Mouse (Mus musculus) G1E (cell line): ENCODE data around the gene Stat4. TPM values are rescaled to one million over a fixed set of nuclear protein-coding genes. Genes with fewer than 3 reads are reported as not detected.

Source experiments
- ATAC-seq: 2 replicates; pipeline ENCODE4 v1.8.0; 2016; ENCODE audit warnings: mild to moderate bottlenecking; ENCODE audit not compliant: insufficient number of reproducible peaks, poor library complexity, low FRiP score, severe bottlenecking; ENCODE audit errors: extremely low read depth
- DNase-seq: peaks from one replicate; pipeline ENCODE4 v3.0.0; 2012; ENCODE audit warnings: low spot score
- H3K27me3 ChIP-seq: 2 replicates; pipeline ENCODE4 v1.6.1; 2012; ENCODE audit warnings: mild to moderate bottlenecking, low read length, inconsistent platforms; ENCODE audit not compliant: insufficient read depth
- H3K36me3 ChIP-seq: replicated peaks from 2 replicates; pipeline ENCODE3; 2012; ENCODE audit warnings: mild to moderate bottlenecking, inconsistent platforms
- H3K4me1 ChIP-seq: 2 replicates; pipeline ENCODE4 v1.6.1; 2012; ENCODE audit warnings: low read depth, low read length, inconsistent platforms, mixed read lengths; ENCODE audit not compliant: insufficient read depth
- H3K4me3 ChIP-seq: 2 replicates; pipeline ENCODE4 v1.5.1; 2012; ENCODE audit warnings: low read depth, mild to moderate bottlenecking, inconsistent platforms, low read length, moderate library complexity, mixed read lengths
- H3K9me3 ChIP-seq: replicated peaks from 2 replicates; pipeline ENCODE4 v1.6.1; 2012; ENCODE audit warnings: inconsistent platforms
- CTCF ChIP-seq: IDR thresholded peaks from 2 replicates; pipeline ENCODE4 v1.5.1; 2012; ENCODE audit warnings: low read depth, low read length, inconsistent platforms, mixed read lengths
- GATA1 ChIP-seq: IDR thresholded peaks from 2 replicates; pipeline ENCODE4 v1.6.1; 2012; ENCODE audit warnings: borderline replicate concordance, low read length, inconsistent platforms, mixed read lengths
- GATA2 ChIP-seq: IDR thresholded peaks from 2 replicates; pipeline ENCODE4 v1.6.1; 2012; ENCODE audit warnings: low read depth, low read length, inconsistent platforms, borderline replicate concordance
- POLR2AphosphoS5 ChIP-seq: IDR thresholded peaks from 2 replicates; pipeline ENCODE4 v1.6.1; 2012; ENCODE audit warnings: low read depth, low read length, inconsistent platforms; ENCODE audit not compliant: insufficient replicate concordance
- TAL1 ChIP-seq: conservative IDR thresholded peaks from 2 replicates; pipeline ENCODE4 v1.6.1; 2012; ENCODE audit warnings: low read depth, low read length, inconsistent platforms, mixed read lengths
- polyA plus RNA-seq: library from polyadenylated mRNA; stranded (reverse); fragments of >175 nt; gene quantifications from 2 replicates; pipeline ENCODE4 v1.2.3, GENCODE M21; 2012
- total RNA-seq, 2 experiments: library from RNA; stranded (forward) in 1 of 2; stranded (reverse) in 1 of 2; fragments of 200-1000 nt in 1 of 2; fragments of >200 nt in 1 of 2; fragmentation: Nextera tagmentation in 1 of 2; gene quantifications; 2 replicates each; pipeline ENCODE4 v1.2.3; 2014 to 2017

Stat4 gene
- total and polyA plus RNA-seq, 3 experiments, result 0.11 TPM; not detected in 2

- H3K9me3 ChIP-seq, result no peaks in the 10 kb centered on the region
- no peak for TF ChIP-seq TAL1
- no peak for TF ChIP-seq POLR2AphosphoS5
- TF ChIP-seq GATA1, result no peak
- no peak for TF ChIP-seq GATA2
- DNase-seq (no peak), ATAC-seq (no peak)
- H3K4me3 ChIP-seq, result no peak overlapping the region
- peaks cover 15% of the 10 kb centered on the region for H3K27me3 ChIP-seq
- no peaks in the 10 kb centered on the region for H3K36me3 ChIP-seq
- H3K4me1 ChIP-seq, result peaks cover 4% of the 10 kb centered on the region
Observed at GRCm38 (mm10) chr1:52107206-52107605, 120.3 kb downstream of the Stat4 start.

- Histone ChIP-seq H3K36me3 (no peaks in the 10 kb centered on the region), H3K4me1 (peaks cover 17% of the 10 kb centered on the region), H3K27me3 (peaks cover 2% of the 10 kb centered on the region), H3K4me3 (no peak overlapping the region), H3K9me3 (no peaks in the 10 kb centered on the region)
- TF ChIP-seq GATA2 (no peak), GATA1 (no peak), CTCF (no peak), TAL1 (no peak), POLR2AphosphoS5 (no peak)
- ATAC-seq (no peak), DNase-seq (no peak)
Observed at GRCm38 (mm10) chr1:52111217-52111616, 124.3 kb downstream of the Stat4 start.

GRCm38 (mm10) chr1:52112301-52112700 is 125.4 kb downstream of the Stat4 start:
- Histone ChIP-seq H3K4me1 (peaks cover 17% of the 10 kb centered on the region), H3K4me3 (no peak overlapping the region), H3K27me3 (peaks cover 2% of the 10 kb centered on the region), H3K36me3 (no peaks in the 10 kb centered on the region), H3K9me3 (no peaks in the 10 kb centered on the region)
- ATAC-seq, result no peak
- TF ChIP-seq TAL1 (no peak), GATA1 (no peak), POLR2AphosphoS5 (no peak), CTCF (no peak), GATA2 (no peak)
- no peak for DNase-seq

DNA sequence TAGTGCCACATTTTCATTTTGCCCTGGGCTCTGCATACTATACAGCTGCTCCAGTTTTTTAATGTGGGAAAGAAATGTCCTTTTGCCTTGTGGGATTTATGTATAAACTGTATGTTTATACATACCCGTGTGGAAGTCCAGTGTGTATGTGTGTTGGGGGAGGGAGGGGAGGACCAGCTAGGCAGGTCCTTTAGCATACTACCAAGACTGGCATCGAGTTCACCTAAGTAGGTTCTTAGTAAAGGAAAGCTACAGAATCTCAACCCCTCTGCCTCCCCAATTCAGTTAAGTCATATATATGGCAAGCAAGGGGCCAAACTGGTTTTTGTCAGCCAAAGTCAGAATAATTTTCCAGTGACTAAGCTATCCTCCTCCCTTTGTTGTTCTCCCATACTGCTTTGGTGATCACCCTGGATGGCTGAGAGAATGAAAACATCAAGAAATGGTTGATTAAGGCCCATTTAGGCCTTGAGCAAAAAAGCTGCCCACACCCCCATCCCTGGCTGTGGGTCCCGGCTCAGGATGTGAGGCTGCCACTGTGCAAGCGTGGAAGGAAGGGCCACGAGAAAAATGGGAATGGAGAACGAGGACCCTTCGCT is 126.2 kb downstream of the Stat4 start:
- DNase-seq (no peak), ATAC-seq (no peak)
- peaks cover 18% of the 10 kb centered on the region for H3K4me1 ChIP-seq
- no peaks in the 10 kb centered on the region for H3K9me3 ChIP-seq
- H3K27me3 ChIP-seq, result peaks cover 2% of the 10 kb centered on the region; the same call in 1 of the 2 replicates
- H3K36me3 ChIP-seq, result no peaks in the 10 kb centered on the region
- peak overlapping the region; percentile 73 for H3K4me3 ChIP-seq
- no peak for TF ChIP-seq CTCF
- no peak for TF ChIP-seq TAL1
- TF ChIP-seq POLR2AphosphoS5, result no peak
- no peak for TF ChIP-seq GATA1
- no peak for TF ChIP-seq GATA2

GRCm38 (mm10) chr1:52113666-52114069 is 126.7 kb downstream of the Stat4 start:
- DNase-seq, result peak; percentile 99
- Histone ChIP-seq H3K4me3 (peak overlapping the region; percentile 73), H3K36me3 (no peaks in the 10 kb centered on the region), H3K4me1 (peaks cover 23% of the 10 kb centered on the region), H3K27me3 (peaks cover 2% of the 10 kb centered on the region; the same call in 1 of the 2 replicates), H3K9me3 (no peaks in the 10 kb centered on the region)
- peak; percentile 82 for ATAC-seq
- TF ChIP-seq CTCF (peak; percentile 96), GATA2 (no peak), TAL1 (no peak)

GRCm38 (mm10) chr1:52116441-52116840 is 129.5 kb downstream of the Stat4 start:
- ATAC-seq, result no peak
- peaks cover 11% of the 10 kb centered on the region for H3K36me3 ChIP-seq
- TF ChIP-seq POLR2AphosphoS5 (no peak), GATA1 (no peak), CTCF (no peak), GATA2 (no peak), TAL1 (no peak)

GRCm38 (mm10) chr1:52117777-52118176 is 130.8 kb downstream of the Stat4 start:
- Histone ChIP-seq H3K4me3 (no peak overlapping the region), H3K36me3 (peaks cover 22% of the 10 kb centered on the region), H3K9me3 (no peaks in the 10 kb centered on the region), H3K4me1 (peaks cover 34% of the 10 kb centered on the region), H3K27me3 (no peaks in the 10 kb centered on the region)
- ATAC-seq (no peak), DNase-seq (no peak)
- TF ChIP-seq POLR2AphosphoS5, result no peak
- TF ChIP-seq GATA1, result no peak
- no peak for TF ChIP-seq CTCF
- TF ChIP-seq GATA2, result no peak
- TF ChIP-seq TAL1, result no peak

More at GRCm38 (mm10) chr1:52116441-52116840, 129.5 kb downstream of the Stat4 start:
- Histone ChIP-seq H3K4me1 (peaks cover 34% of the 10 kb centered on the region), H3K27me3 (no peaks in the 10 kb centered on the region), H3K4me3 (no peak overlapping the region), H3K9me3 (no peaks in the 10 kb centered on the region)
- no peak for DNase-seq
